Mouse (Mus musculus) heart, embryonic 16.5 days (tissue): Measurements from ENCODE around the gene Hist1h4b. TPM values are rescaled to one million over a fixed set of nuclear protein-coding genes. Genes with fewer than 3 reads are reported as not detected.

ENCODE experiments used
- ATAC-seq: fragments of 200-750 bp; cut with Nextera tagmentation; replicated peaks from 2 replicates; pipeline ENCODE4 v1.8.0; 2017; ENCODE audit warnings: moderate number of reproducible peaks; ENCODE audit not compliant: insufficient read depth, low FRiP score; ENCODE audit errors: extremely low read depth
- H3K27ac ChIP-seq: fragments of 300-500 bp; sonication (generic); 2 replicates; pipeline ENCODE4 v1.5.1; 2014; ENCODE audit warnings: mild to moderate bottlenecking, low read length, control low read depth, moderate library complexity
- H3K27me3 ChIP-seq: fragments of 300-500 bp; sonication (generic); 2 replicates; pipeline ENCODE4 v1.6.1; 2014; ENCODE audit warnings: low read length, mixed read lengths; ENCODE audit not compliant: control insufficient read depth, insufficient read depth
- H3K36me3 ChIP-seq: fragments of 300-500 bp; sonication (generic); 2 replicates; pipeline ENCODE4 v1.6.1; 2014; ENCODE audit not compliant: control insufficient read depth, insufficient read depth
- H3K4me1 ChIP-seq: fragments of 300-500 bp; sonication (generic); 2 replicates; pipeline ENCODE4 v1.6.1; 2014; ENCODE audit warnings: low read length, mixed read lengths; ENCODE audit not compliant: control insufficient read depth, insufficient read depth
- H3K4me2 ChIP-seq: fragments of 300-500 bp; sonication (generic); 2 replicates; pipeline ENCODE4 v1.6.1; 2014; ENCODE audit warnings: low read depth, mild to moderate bottlenecking, control low read depth, low read length
- H3K4me3 ChIP-seq: fragments of 300-500 bp; sonication (generic); 2 replicates; pipeline ENCODE4 v1.5.1; 2014; ENCODE audit warnings: mild to moderate bottlenecking, control low read depth, low read length
- H3K9ac ChIP-seq: fragments of 300-500 bp; sonication (generic); 2 replicates; pipeline ENCODE4 v1.6.1; 2014; ENCODE audit warnings: low read length, control low read depth
- H3K9me3 ChIP-seq: fragments of 300-500 bp; sonication (generic); replicated peaks from 2 replicates; pipeline ENCODE4 v1.6.1; 2016; ENCODE audit warnings: low read length; ENCODE audit not compliant: control insufficient read depth
- WGBS: fragments of 180-500 bp; shearing (Covaris S2); extraction: QIAGEN DNeasy Blood & Tissue Kit; methylation state at CpG from one replicate; pipeline ENCODE4 v1.1.7; 2014; 5-methylcytosine and 5-hydroxymethylcytosine counted together
- polyA plus RNA-seq: library from polyadenylated mRNA; unstranded; fragments of >200 nt; fragmentation: Nextera tagmentation; extraction: Ambion mirVana; gene quantifications from 2 replicates; pipeline ENCODE4 v1.2.1, GENCODE M21; 2015

Gene Hist1h4b
- polyA plus RNA-seq, 1 experiment from 2014 or later: 1.5 TPM

DNA sequence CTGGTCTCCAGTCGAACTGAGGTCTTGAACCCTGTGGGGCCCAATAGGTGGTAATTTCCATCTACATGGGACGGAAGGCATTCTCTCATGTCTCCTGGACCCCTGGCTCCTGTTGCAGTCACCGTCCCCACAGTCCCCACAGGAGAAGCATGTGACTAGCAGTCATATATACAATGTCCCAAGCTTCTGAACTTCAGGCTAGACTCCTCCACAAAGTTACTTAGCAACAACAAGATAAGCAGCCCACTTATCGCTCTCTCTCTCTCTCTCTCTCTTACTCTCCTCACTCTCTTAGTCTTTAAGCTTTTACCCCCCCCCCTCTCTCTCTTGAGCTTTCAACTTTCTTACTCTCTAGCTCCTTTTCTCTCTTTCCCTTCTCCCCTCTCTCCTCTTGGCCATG is 32.6 kb upstream of the Hist1h4b start:
- no peaks in the 10 kb centered on the region for H3K27me3 ChIP-seq
- H3K36me3 ChIP-seq: no peaks in the 10 kb centered on the region
- no peak overlapping the region for H3K9ac ChIP-seq
- no peak overlapping the region for H3K4me3 ChIP-seq
- no peaks in the 10 kb centered on the region for H3K9me3 ChIP-seq
- H3K4me1 ChIP-seq: peaks cover 2% of the 10 kb centered on the region
- H3K27ac ChIP-seq: no peak overlapping the region
- WGBS: 48% methylated on average over 4 of the region's 4 CpGs
- no peak for ATAC-seq
- no peak overlapping the region for H3K4me2 ChIP-seq

- WGBS: no CpG with 5 or more reads among the region's 1 CpGs
- H3K27me3 ChIP-seq: no peaks in the 10 kb centered on the region
These were observed 31.6 kb upstream of the Hist1h4b start for GRCm38 (mm10) chr13:23725213-23725612.

GRCm38 (mm10) chr13:23728472-23729191 is 28.2 kb upstream of the Hist1h4b start:
- H3K4me3 ChIP-seq: no peak overlapping the region
- no peaks in the 10 kb centered on the region for H3K9me3 ChIP-seq
- ATAC-seq: no peak
- no peak overlapping the region for H3K27ac ChIP-seq
- 70% methylated on average over 18 of the region's 18 CpGs for WGBS
- no peaks in the 10 kb centered on the region for H3K27me3 ChIP-seq
- H3K36me3 ChIP-seq: no peaks in the 10 kb centered on the region
- H3K9ac ChIP-seq: no peak overlapping the region
- no peak overlapping the region for H3K4me2 ChIP-seq
- H3K4me1 ChIP-seq: peaks cover 2% of the 10 kb centered on the region

More at GRCm38 (mm10) chr13:23725213-23725612, 31.6 kb upstream of the Hist1h4b start:
- Histone ChIP-seq H3K4me1 (peaks cover 2% of the 10 kb centered on the region), H3K9me3 (no peaks in the 10 kb centered on the region), H3K36me3 (no peaks in the 10 kb centered on the region), H3K27ac (no peak overlapping the region), H3K4me3 (no peak overlapping the region), H3K9ac (no peak overlapping the region), H3K4me2 (no peak overlapping the region)
- ATAC-seq: no peak

DNA sequence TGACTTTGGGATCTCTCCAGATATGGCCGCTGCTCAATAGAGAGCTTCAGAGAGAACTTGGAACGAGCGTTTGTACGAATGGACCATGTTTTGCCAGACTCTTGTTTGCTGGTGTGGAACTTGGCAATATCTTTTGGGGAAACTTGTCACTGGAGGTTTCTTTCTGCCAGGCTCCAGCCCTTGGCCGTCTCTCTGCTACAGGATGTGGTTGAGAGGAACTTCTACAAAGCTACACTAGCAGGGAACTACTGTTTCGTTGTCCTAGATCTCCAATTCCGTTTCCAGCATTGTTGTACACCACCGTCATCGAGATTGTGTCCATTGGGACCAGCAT is 27.7 kb upstream of the Hist1h4b start:
- Histone ChIP-seq H3K27me3 (no peaks in the 10 kb centered on the region), H3K9ac (no peak overlapping the region), H3K36me3 (no peaks in the 10 kb centered on the region), H3K4me3 (no peak overlapping the region), H3K9me3 (no peaks in the 10 kb centered on the region), H3K4me1 (peaks cover under 1% of the 10 kb centered on the region), H3K4me2 (no peak overlapping the region), H3K27ac (no peak overlapping the region)
- WGBS: 85% methylated on average over 9 of the region's 9 CpGs
- ATAC-seq: no peak

GRCm38 (mm10) chr13:23729706-23730105 is 27.1 kb upstream of the Hist1h4b start:
- H3K27me3 ChIP-seq: no peaks in the 10 kb centered on the region
- H3K27ac ChIP-seq: no peak overlapping the region
- no peaks in the 10 kb centered on the region; the same call in 1 of the 2 replicates for H3K4me1 ChIP-seq
- 93% methylated on average over 5 of the region's 5 CpGs for WGBS
- ATAC-seq: no peak
- no peak overlapping the region for H3K4me2 ChIP-seq
- H3K36me3 ChIP-seq: no peaks in the 10 kb centered on the region
- H3K9me3 ChIP-seq: no peaks in the 10 kb centered on the region
- H3K4me3 ChIP-seq: no peak overlapping the region
- no peak overlapping the region for H3K9ac ChIP-seq

DNA sequence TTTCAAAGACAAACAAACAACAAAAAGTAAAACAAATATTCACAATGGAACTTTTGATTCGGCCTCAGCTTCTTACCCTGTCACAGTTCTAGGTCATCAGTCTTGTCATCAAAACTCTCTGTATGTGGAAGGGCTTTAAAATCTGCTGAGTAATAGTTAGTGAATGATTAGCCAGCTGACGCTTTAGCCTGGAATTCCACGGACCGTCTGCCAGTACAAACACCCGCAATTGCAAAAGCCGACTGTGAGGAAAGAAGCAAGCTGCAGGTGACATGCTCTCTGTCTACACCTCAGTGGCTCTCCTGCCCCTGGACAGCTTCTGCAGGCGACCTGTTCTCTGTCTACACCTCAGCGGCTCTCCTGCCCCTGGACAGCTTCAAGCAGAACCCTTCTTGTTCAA is 26.3 kb upstream of the Hist1h4b start:
- WGBS: 16% methylated on average over 8 of the region's 8 CpGs
- H3K27me3 ChIP-seq: no peaks in the 10 kb centered on the region
- H3K27ac ChIP-seq: no peak overlapping the region
- H3K9ac ChIP-seq: no peak overlapping the region
- H3K4me3 ChIP-seq: no peak overlapping the region
- H3K4me2 ChIP-seq: no peak overlapping the region; the same call in 1 of the 2 replicates
- ATAC-seq: no peak
- H3K9me3 ChIP-seq: no peaks in the 10 kb centered on the region
- no peaks in the 10 kb centered on the region for H3K4me1 ChIP-seq
- no peaks in the 10 kb centered on the region for H3K36me3 ChIP-seq

DNA sequence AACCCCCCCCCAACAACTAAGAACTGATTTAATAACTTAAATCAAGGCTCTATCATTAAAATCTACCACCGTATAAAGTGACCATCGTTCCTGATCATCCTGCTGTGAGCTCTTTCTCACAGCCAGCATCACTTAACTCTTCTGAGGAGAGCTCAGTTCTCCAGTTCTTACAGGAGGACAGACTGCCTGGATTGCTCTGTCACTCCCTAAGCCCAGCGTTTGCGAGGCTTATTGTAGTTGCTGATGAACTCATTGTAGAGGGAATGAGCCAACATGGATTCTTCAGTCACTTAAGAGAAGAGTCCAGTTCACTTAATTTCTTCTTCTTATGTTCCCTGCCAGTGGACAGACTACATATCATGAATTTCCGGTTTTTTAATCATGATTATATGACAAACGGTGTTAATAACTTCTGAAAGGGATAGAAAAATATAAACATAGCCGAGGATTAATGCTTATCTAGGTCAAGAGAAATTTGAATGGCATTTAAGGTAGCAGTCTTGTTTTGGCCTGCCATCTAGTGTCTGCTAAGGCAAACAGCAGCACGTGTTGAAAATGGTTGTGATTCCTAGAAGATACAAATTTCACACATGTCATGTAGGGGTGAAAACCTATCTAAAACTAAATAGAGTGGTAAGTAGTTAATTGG is 24.5 kb upstream of the Hist1h4b start:
- Histone ChIP-seq H3K9ac (no peak overlapping the region), H3K4me3 (no peak overlapping the region), H3K36me3 (no peaks in the 10 kb centered on the region), H3K27me3 (no peaks in the 10 kb centered on the region), H3K4me1 (no peaks in the 10 kb centered on the region), H3K27ac (no peak overlapping the region), H3K4me2 (no peak overlapping the region), H3K9me3 (no peaks in the 10 kb centered on the region)
- no peak for ATAC-seq
- 22% methylated on average over 8 of the region's 8 CpGs for WGBS

DNA sequence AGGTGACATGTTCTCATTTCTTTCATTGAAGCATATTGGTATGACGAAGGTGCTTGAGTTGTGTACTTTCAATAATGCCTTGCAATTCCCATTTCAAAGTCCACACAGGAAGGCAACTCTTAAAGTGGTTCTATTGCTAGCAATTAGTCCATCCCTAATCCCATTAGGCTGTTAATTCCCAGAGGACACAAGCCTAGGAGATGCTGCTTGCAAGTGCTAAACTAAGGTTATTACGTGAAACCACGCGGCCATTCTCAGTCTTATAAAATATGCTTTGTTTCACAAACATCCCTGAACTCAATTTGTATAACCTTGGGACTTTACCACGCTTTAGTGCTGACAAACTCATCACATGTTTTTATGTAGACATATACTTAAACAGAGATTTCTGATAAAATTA is 19.7 kb upstream of the Hist1h4b start:
- Histone ChIP-seq H3K4me2 (no peak overlapping the region), H3K27ac (no peak overlapping the region), H3K36me3 (no peaks in the 10 kb centered on the region), H3K4me1 (peaks cover 15% of the 10 kb centered on the region), H3K4me3 (no peak overlapping the region), H3K9ac (no peak overlapping the region), H3K27me3 (no peaks in the 10 kb centered on the region), H3K9me3 (no peaks in the 10 kb centered on the region)
- no peak for ATAC-seq
- whole genome bisulfite sequencing: 90% methylated on average over 5 of the region's 5 CpGs

DNA sequence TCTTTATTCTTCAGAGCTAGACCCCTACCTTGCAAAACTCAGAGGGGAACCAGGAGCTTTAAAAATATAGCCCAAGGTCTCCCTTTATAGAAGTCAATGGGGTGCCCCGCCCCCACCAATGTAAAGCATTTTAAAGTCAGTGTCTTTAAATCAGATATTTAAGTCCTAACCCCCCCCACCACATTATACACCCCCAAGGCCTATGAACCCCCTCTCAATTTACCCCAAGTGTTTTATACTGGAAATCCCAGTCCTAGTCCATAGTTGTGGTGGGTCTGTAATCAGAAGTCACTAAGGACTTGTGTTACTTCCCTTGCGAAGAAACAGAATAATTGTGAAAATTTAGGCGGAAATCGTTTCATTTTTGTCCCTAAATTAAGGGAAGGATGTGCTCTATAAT is 18.8 kb upstream of the Hist1h4b start:
- H3K27ac ChIP-seq: peak overlapping the region; percentile 99
- H3K4me2 ChIP-seq: peak overlapping the region; percentile 95
- 26% methylated on average over 4 of the region's 4 CpGs for WGBS
- no peak for ATAC-seq
- peak overlapping the region; percentile 74 for H3K4me3 ChIP-seq
- H3K36me3 ChIP-seq: no peaks in the 10 kb centered on the region
- peaks cover 16% of the 10 kb centered on the region for H3K4me1 ChIP-seq
- peak overlapping the region; percentile 68 for H3K9ac ChIP-seq
- no peaks in the 10 kb centered on the region for H3K9me3 ChIP-seq
- H3K27me3 ChIP-seq: no peaks in the 10 kb centered on the region
